Mouse (Mus musculus) ES-E14 (cell line): ENCODE measurements at regions not wholly inside any gene's neighbourhood (a gene's known extent, or its start where the extent isn't known, plus 50 kb on each side); places are given as distances from the start of the nearest gene placed in this dataset.

ENCODE experiments used
- DNase-seq: peaks from one replicate; pipeline ENCODE4 v3.0.0-alpha.2; 2013; ENCODE audit warnings: low read depth, low spot score
- H3K27ac ChIP-seq: 2 replicates; pipeline ENCODE4 v1.5.1; 2012; ENCODE audit warnings: low read depth, mild to moderate bottlenecking, low read length, moderate library complexity, mixed read lengths; ENCODE audit not compliant: poor library complexity, insufficient read depth, severe bottlenecking
- H3K36me3 ChIP-seq: 2 replicates; pipeline ENCODE4 v1.6.1; 2012; ENCODE audit warnings: mild to moderate bottlenecking, low read length, moderate library complexity, mixed read lengths; ENCODE audit not compliant: control insufficient read depth, poor library complexity, insufficient read depth, severe bottlenecking
- H3K4me1 ChIP-seq, 2 experiments: fragments of 150-350 bp in 1 of 2; sonication (generic) in 1 of 2; 2 replicates each; pipeline ENCODE4 v1.6.1; 2012; ENCODE audit warnings: low read length in 2 of 2, mild to moderate bottlenecking in 1 of 2, mixed read lengths in 1 of 2; ENCODE audit not compliant: control insufficient read depth in 2 of 2, insufficient read depth in 2 of 2, poor library complexity in 1 of 2
- H3K4me3 ChIP-seq, 2 experiments: fragments of 150-350 bp in 1 of 2; sonication (generic) in 1 of 2; 2 replicates each; pipeline ENCODE4 v1.5.1; 2012; ENCODE audit warnings: low read length in 2 of 2, low read depth in 1 of 2, mild to moderate bottlenecking in 1 of 2, mixed read lengths in 1 of 2; ENCODE audit not compliant: insufficient read depth in 1 of 2, poor library complexity in 1 of 2, severe bottlenecking in 1 of 2
- H3K9ac ChIP-seq: 2 replicates; pipeline ENCODE4 v1.6.1; 2012; ENCODE audit warnings: low read depth, mild to moderate bottlenecking, low read length, mixed read lengths; ENCODE audit not compliant: poor library complexity, insufficient read depth, severe bottlenecking
- H3K9me3 ChIP-seq: fragments of 150-350 bp; sonication (generic); 2 replicates; pipeline ENCODE4 v1.6.1; 2012; ENCODE audit warnings: low read depth, mild to moderate bottlenecking, low read length; ENCODE audit not compliant: control insufficient read depth, insufficient read depth
- CHD2 ChIP-seq: IDR thresholded peaks from 2 replicates; pipeline ENCODE4 v1.6.1; 2014; ENCODE audit warnings: mild to moderate bottlenecking, low read depth, low read length, inconsistent platforms
- HCFC1 ChIP-seq: IDR thresholded peaks from 2 replicates; pipeline ENCODE4 v1.6.1; 2012; ENCODE audit warnings: low read length, inconsistent platforms, borderline replicate concordance; ENCODE audit not compliant: insufficient read depth
- MAFK ChIP-seq: IDR thresholded peaks from 2 replicates; pipeline ENCODE4 v1.6.1; 2014; ENCODE audit warnings: mild to moderate bottlenecking, low read depth, low read length, inconsistent platforms; ENCODE audit not compliant: insufficient read depth
- ZC3H11A ChIP-seq: IDR thresholded peaks from 2 replicates; pipeline ENCODE4 v1.6.1; 2012; ENCODE audit warnings: low read depth, mild to moderate bottlenecking, inconsistent platforms, low read length, borderline replicate concordance
- ZNF384 ChIP-seq: IDR thresholded peaks from 2 replicates; pipeline ENCODE4 v1.6.1; 2012; ENCODE audit warnings: low read depth, low read length, inconsistent platforms
- in situ Hi-C, 2 experiments: fragments of 600-800 bp; cut with MboI; formaldehyde crosslinking; loops; one replicate each; pipeline ENCODE4 v1.15.1; 2025; ENCODE audit warnings: low sequenced_read_pairs in 2 of 2, inconsistent platforms in 1 of 2; ENCODE audit not compliant: unreplicated experiment in 2 of 2

DNA sequence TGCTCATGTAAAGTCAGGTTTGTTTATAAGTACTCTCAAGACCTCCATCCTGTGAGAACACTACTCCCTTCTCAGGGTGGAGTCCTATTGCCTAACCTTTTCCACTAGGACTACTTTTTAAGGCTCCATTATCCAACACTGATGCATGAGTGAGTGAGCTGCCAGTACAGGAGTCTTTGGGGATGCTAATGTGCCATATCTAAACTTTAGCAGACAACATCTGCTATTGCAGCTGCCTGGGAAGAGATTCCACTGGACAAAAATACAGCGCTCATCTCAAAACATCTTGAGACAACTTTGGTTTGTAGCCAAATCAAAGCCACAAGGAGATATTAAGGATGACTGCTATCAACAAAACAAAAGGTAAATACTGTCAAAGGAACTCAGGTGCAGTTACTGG is 52.3 kb upstream of the Gm10985 start:
- Histone ChIP-seq H3K9me3 (no peaks in the 10 kb centered on the region), H3K27ac (no peak overlapping the region), H3K4me1 (no peaks in the 10 kb centered on the region), H3K36me3 (no peaks in the 10 kb centered on the region), H3K9ac (no peak overlapping the region), H3K4me3 (no peak overlapping the region)
- TF ChIP-seq CHD2: no peak
- no peak for TF ChIP-seq ZC3H11A
- no peak for TF ChIP-seq MAFK
- TF ChIP-seq HCFC1: no peak
- TF ChIP-seq ZNF384: no peak
- in situ Hi-C loops: no loop called here
- DNase-seq: no peak

DNA sequence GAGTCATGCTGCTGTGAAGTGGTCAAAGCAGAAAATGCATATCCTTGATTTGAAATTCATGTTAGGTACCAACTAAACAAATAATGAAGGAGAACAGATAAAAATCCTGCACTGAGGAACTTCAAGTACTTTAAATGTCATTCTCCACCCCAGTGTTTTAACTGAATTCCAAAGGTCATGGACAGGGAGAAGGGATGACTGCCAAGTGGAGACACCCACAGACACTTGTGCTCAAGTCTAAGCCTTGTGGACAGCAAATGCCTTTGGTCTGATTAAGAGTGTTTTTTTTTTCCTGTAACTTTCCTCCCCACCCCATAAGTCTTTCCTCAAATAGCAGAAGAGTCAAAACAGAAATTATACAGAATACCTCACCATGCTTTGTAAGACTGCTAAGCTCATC is 55.2 kb upstream of the Gm10985 start:
- DNase-seq: no peak
- Histone ChIP-seq H3K27ac (no peak overlapping the region), H3K4me1 (no peaks in the 10 kb centered on the region), H3K9me3 (no peaks in the 10 kb centered on the region), H3K36me3 (no peaks in the 10 kb centered on the region), H3K9ac (no peak overlapping the region), H3K4me3 (no peak overlapping the region)
- no peak for TF ChIP-seq HCFC1
- in situ Hi-C loops: no loop called here

DNA sequence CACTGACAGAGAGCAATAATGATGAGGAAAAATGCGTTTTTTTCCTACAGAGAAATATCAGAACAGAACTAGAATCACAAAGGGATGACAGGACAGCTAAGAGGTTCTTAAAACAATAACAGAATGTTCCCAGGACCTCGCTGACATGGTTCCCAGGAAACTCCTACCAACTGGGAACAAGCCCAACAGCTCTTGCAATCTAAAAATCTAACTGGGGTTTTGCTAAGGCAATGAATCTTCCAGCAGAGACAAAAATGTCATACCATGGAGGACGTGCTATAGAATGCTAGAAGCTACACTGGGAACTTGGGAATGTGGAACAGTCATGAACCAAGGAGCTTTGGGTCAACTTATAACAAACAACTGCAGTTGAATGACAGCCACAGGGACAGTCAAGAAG is 59.7 kb upstream of the Gm10985 start:
- no peak for TF ChIP-seq MAFK
- TF ChIP-seq HCFC1: no peak
- no peak for TF ChIP-seq ZNF384
- TF ChIP-seq ZC3H11A: no peak
- TF ChIP-seq CHD2: no peak
- DNase-seq: no peak

DNA sequence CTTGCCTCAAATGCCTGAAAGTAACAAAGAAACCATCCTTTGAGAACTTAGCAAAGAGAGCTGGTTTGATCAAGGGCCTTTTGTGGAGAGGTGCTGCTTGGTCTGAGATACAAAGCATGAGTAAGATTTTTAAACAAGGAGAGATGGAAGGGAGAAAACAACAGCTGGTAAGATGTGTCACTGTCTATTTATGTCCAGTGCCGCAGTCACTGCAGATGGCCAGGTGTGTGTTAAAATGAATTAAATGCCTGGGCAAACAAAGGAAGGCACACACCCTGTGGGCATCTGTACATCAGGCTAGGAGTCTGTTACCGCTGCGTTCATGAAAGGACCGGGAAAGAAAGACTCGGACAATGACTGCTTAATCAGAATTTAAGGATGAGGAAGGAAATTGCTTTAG is 68.2 kb upstream of the Gm10985 start:
- Histone ChIP-seq H3K9ac (no peak overlapping the region), H3K27ac (no peak overlapping the region), H3K9me3 (no peaks in the 10 kb centered on the region), H3K4me3 (no peak overlapping the region), H3K36me3 (no peaks in the 10 kb centered on the region), H3K4me1 (no peaks in the 10 kb centered on the region)
- TF ChIP-seq ZC3H11A (no peak), MAFK (no peak), HCFC1 (no peak), CHD2 (no peak), ZNF384 (no peak)
- no peak for DNase-seq
- in situ Hi-C loops: no loop called here

More for the DNA sequence above, 59.7 kb upstream of the Gm10985 start:
- Histone ChIP-seq H3K36me3 (no peaks in the 10 kb centered on the region), H3K9ac (no peak overlapping the region), H3K9me3 (no peaks in the 10 kb centered on the region), H3K4me1 (no peaks in the 10 kb centered on the region), H3K27ac (no peak overlapping the region), H3K4me3 (no peak overlapping the region)
- in situ Hi-C loops: no loop called here

DNA sequence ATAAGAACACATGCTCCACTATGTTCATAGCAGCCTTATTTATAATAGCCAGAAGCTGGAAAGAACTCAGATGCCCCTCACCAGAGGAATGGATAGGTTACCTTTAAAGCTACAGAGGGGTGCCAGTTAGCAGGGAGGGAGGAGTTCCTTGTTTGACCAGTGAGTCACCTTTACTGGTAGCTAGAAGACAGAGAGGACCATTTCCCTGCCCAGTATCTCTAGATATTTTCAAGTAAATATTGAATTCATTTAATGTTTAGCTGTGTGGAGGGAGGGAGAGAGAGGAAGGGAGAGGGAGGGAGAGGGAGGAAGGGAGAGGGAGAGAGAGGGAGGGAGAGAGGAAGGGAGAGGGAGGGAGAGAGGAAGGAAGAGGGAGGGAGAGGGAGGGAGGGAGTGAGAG is 77.3 kb upstream of the Gm10985 start:
- H3K9ac ChIP-seq: no peak overlapping the region
- in situ Hi-C loops: no loop called here
- no peaks in the 10 kb centered on the region for H3K4me1 ChIP-seq
- TF ChIP-seq ZNF384 (no peak), ZC3H11A (no peak), MAFK (no peak), CHD2 (no peak), HCFC1 (no peak)
- no peaks in the 10 kb centered on the region for H3K9me3 ChIP-seq
- H3K27ac ChIP-seq: no peak overlapping the region
- no peaks in the 10 kb centered on the region for H3K36me3 ChIP-seq
- no peak overlapping the region for H3K4me3 ChIP-seq
- no peak for DNase-seq
